Mouse (Mus musculus) bone marrow macrophage, adult 2 months (primary cell): ENCODE measurements at regions not wholly inside any gene's neighbourhood (a gene's known extent, or its start where the extent isn't known, plus 50 kb on each side); places are given as distances from the start of the nearest gene placed in this dataset.

Source experiments
- H3K27ac ChIP-seq: 2 replicates; pipeline ENCODE4 v1.5.1; 2012; ENCODE audit warnings: low read depth, low read length; ENCODE audit not compliant: insufficient read depth
- H3K4me1 ChIP-seq: 2 replicates; pipeline ENCODE4 v1.6.1; 2012; ENCODE audit warnings: low read length; ENCODE audit not compliant: control insufficient read depth, insufficient read depth
- H3K4me3 ChIP-seq: 2 replicates; pipeline ENCODE4 v1.5.1; 2012; ENCODE audit warnings: mild to moderate bottlenecking, low read length, moderate library complexity; ENCODE audit not compliant: insufficient read depth
- CTCF ChIP-seq: IDR thresholded peaks from 2 replicates; pipeline ENCODE4 v1.5.1; 2012; ENCODE audit warnings: low read depth, mild to moderate bottlenecking, low read length, moderate library complexity
- POLR2A ChIP-seq: IDR thresholded peaks from 2 replicates; pipeline ENCODE4 v1.6.1; 2012; ENCODE audit warnings: mild to moderate bottlenecking, low read depth, low read length, borderline replicate concordance

GRCm38 (mm10) chr5:73826941-73827340 is 175.8 kb downstream of the Spata18 start:
- Histone ChIP-seq H3K27ac (no peak overlapping the region), H3K4me3 (no peak overlapping the region), H3K4me1 (no peaks in the 10 kb centered on the region)
- no peak for TF ChIP-seq POLR2A

DNA sequence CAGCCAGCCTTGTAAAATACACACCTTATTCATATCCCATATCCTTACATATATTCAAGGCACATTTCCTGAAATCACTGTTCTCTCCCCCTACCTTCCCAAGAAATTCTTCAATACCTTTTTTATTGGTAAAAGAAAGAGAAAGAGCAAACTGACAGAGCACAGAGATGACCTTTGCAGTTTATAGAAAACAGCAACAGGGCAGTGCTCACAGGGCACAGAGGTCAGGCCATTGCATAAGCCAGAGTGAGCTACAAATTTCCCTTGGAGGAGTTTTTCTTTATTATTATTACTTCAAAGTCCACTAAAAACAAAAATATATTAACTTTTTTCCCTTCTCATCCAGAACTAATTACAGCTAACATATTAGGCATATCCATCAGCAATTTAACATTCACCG is 182.5 kb downstream of the Spata18 start:
- H3K27ac ChIP-seq, result no peak overlapping the region
- H3K4me1 ChIP-seq, result no peaks in the 10 kb centered on the region
- TF ChIP-seq CTCF (no peak), POLR2A (no peak)
- H3K4me3 ChIP-seq, result no peak overlapping the region

DNA sequence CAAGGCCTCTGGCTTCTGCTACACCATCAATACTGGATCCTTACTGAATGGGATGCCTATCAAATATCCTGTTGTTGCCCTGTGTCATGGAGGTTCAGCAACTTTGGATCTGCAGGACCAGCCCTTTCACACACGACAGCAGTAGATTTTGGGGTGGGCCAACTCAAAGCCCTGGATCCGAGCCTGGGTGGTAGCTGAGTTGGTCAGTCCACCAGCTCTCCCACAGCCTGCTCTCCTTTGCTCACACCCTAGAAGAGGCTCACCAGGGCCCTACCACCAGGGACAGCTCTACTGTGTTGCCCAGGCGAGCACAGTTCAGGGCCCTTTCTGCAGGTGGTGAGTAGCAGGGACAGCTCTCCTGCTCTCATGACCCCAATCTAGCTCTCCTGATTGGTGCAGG is 192.6 kb downstream of the Spata18 start:
- no peak overlapping the region for H3K27ac ChIP-seq
- no peaks in the 10 kb centered on the region for H3K4me1 ChIP-seq
- H3K4me3 ChIP-seq, result no peak overlapping the region
- TF ChIP-seq CTCF, result no peak
- TF ChIP-seq POLR2A, result no peak

DNA sequence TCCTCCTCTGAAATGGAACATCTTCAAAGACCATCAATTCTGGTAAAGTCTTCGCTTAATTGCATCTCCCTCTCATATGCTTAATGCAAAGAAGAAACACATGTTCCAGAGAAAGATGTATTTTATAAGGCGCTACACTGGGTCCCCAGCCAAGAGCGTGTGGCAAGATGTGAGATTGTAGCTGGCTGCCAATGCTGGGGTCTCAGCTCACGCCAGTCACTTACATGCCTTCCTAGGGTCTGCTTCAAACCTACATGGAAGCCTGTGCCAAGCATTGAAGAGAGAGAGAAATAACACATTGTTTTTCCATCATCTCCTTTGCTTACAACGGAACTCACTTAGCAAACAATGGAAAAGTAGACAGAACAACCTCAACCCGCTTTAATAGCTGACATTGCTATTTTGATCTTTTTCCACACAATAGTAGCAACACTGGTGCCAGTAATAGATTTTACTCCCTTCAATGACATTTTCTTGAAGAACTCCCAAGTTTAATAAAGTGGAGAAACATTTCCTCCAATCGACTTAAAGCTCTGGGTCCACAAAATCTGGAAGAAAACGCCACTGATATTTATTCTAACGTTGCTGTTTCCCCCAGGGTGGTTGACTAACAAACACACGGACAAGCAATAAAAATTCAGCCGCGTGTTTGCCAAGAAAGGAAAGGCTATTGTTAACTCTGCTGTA is 195.1 kb downstream of the Spata18 start:
- no peak overlapping the region for H3K27ac ChIP-seq
- TF ChIP-seq CTCF (no peak), POLR2A (no peak)
- H3K4me1 ChIP-seq, result no peaks in the 10 kb centered on the region
- no peak overlapping the region for H3K4me3 ChIP-seq

DNA sequence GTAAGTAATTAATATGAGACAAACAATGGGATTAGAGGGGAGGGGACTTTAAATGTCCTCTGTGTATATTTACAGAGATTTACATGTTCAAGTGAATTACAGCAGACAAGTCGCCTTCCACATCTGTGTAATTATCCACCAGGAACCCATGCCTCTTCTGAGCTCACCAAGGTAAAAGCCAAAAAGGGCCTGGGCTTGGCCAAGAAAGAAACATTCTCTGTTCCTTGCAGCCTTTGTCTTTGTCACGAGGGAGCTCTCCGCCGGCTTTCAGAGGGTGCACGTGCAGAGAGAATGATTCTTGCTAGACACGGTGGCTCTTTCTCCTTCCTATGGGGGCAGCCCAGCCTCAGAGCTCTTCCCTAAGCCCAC is 195.6 kb downstream of the Spata18 start:
- Histone ChIP-seq H3K4me3 (no peak overlapping the region), H3K27ac (no peak overlapping the region), H3K4me1 (no peaks in the 10 kb centered on the region)
- TF ChIP-seq CTCF, result no peak

- TF ChIP-seq POLR2A (no peak), CTCF (no peak)
- no peak overlapping the region for H3K27ac ChIP-seq
Observed at GRCm38 (mm10) chr5:73851501-73851900, 200.3 kb downstream of the Spata18 start.

GRCm38 (mm10) chr5:73854025-73854773 is 203.0 kb downstream of the Spata18 start:
- no peak overlapping the region for H3K4me3 ChIP-seq
- no peaks in the 10 kb centered on the region for H3K4me1 ChIP-seq
- TF ChIP-seq CTCF (peak; percentile 43), POLR2A (no peak)
- H3K27ac ChIP-seq, result no peak overlapping the region

More at GRCm38 (mm10) chr5:73851501-73851900, 200.3 kb downstream of the Spata18 start:
- no peak overlapping the region for H3K4me3 ChIP-seq
- no peaks in the 10 kb centered on the region for H3K4me1 ChIP-seq

- Histone ChIP-seq H3K27ac (no peak overlapping the region), H3K4me1 (no peaks in the 10 kb centered on the region), H3K4me3 (no peak overlapping the region)
- TF ChIP-seq CTCF, result no peak
- TF ChIP-seq POLR2A, result no peak
Observed at GRCm38 (mm10) chr5:73854774-73855371, 203.7 kb downstream of the Spata18 start.

GRCm38 (mm10) chr5:73859320-73859719 is 208.1 kb downstream of the Spata18 start:
- no peak overlapping the region for H3K27ac ChIP-seq
- no peak overlapping the region for H3K4me3 ChIP-seq
- no peaks in the 10 kb centered on the region for H3K4me1 ChIP-seq
- TF ChIP-seq POLR2A (no peak), CTCF (no peak)

DNA sequence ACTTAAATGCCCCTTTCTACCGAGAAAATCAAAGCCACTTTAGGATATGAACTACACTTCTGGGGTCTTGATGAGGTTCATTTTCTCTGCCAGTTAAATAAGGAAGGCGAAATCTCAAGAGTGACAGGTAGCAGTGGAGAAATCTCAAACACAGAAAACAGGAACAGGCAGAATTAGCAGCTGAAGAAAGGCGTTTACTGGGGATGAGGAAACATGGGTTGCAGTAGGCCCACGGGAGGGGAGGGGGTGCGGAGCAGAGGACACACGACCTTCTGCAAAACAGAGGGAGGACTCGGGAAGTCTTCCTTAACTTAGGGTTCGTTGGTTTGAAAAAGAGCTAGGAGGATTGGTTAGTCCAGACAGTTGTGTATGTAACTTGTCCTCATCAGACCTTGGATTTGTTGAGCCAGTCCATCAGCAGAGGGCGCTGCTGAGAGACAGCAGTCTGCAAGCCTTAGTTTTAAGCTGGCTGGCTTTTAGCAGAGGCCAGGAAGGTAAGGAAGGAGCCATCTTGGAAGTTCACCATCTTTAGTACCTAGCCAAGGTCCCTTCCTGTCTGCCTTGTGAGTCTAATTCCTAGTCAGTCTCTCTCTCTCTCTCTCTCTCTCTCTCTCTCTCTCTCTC is 204.0 kb downstream of the Usp46 start:
- Histone ChIP-seq H3K4me1 (no peaks in the 10 kb centered on the region), H3K4me3 (no peak overlapping the region), H3K27ac (no peak overlapping the region)
- TF ChIP-seq CTCF, result no peak
- TF ChIP-seq POLR2A, result no peak
